Mouse (Mus musculus) ES-Bruce4 (cell line): ENCODE data around the gene Sox6. TPM values are rescaled to one million over a fixed set of nuclear protein-coding genes. Genes with fewer than 3 reads are reported as not detected.

Experiments
- H3K27ac ChIP-seq: 2 replicates; pipeline ENCODE4 v1.5.1; 2012; ENCODE audit warnings: low read length, inconsistent platforms; ENCODE audit not compliant: insufficient read depth
- H3K27me3 ChIP-seq: 2 replicates; pipeline ENCODE4 v1.6.1; 2012; ENCODE audit warnings: mild to moderate bottlenecking, low read length, inconsistent platforms; ENCODE audit not compliant: control insufficient read depth, poor library complexity, insufficient read depth, severe bottlenecking
- H3K36me3 ChIP-seq: 2 replicates; pipeline ENCODE4 v1.6.1; 2012; ENCODE audit warnings: inconsistent platforms, mild to moderate bottlenecking, low read length, moderate library complexity; ENCODE audit not compliant: control insufficient read depth, poor library complexity, insufficient read depth, severe bottlenecking
- H3K4me1 ChIP-seq: one replicate; pipeline ENCODE4 v1.8.1; 2011; ENCODE audit warnings: low read length; ENCODE audit not compliant: control insufficient read depth, insufficient read depth
- H3K4me3 ChIP-seq: 2 replicates; pipeline ENCODE4 v1.5.1; 2011; ENCODE audit warnings: low read depth, mild to moderate bottlenecking, low read length
- H3K9ac ChIP-seq: 2 replicates; pipeline ENCODE4 v1.6.1; 2012; ENCODE audit warnings: low read depth, mild to moderate bottlenecking, inconsistent platforms; ENCODE audit not compliant: poor library complexity, severe bottlenecking
- H3K9me3 ChIP-seq: replicated peaks from 2 replicates; pipeline ENCODE4 v1.6.1; 2012; ENCODE audit warnings: mild to moderate bottlenecking, low read length, inconsistent platforms; ENCODE audit not compliant: control insufficient read depth, poor library complexity, insufficient read depth, severe bottlenecking
- CTCF ChIP-seq: IDR thresholded peaks from one replicate; pipeline ENCODE4 v1.8.1; 2011; ENCODE audit warnings: low read depth, low read length
- EP300 ChIP-seq: IDR thresholded peaks from 2 replicates; pipeline ENCODE4 v1.6.1; 2011; ENCODE audit warnings: low read depth, low read length; ENCODE audit not compliant: insufficient read depth
- POLR2A ChIP-seq: IDR thresholded peaks from one replicate; pipeline ENCODE4 v1.8.1; 2011; ENCODE audit warnings: low read length; ENCODE audit not compliant: insufficient read depth
- polyA plus RNA-seq: library from polyadenylated mRNA; stranded (reverse); fragments of >200 nt; gene quantifications from 2 replicates; pipeline ENCODE4 v1.2.4, GENCODE M21; 2011; ENCODE audit warnings: low read depth; ENCODE audit not compliant: missing spikeins, insufficient read depth, insufficient read length

Gene Sox6
- polyA plus RNA-seq, 1 experiment = 0.88 TPM

GRCm38 (mm10) chr7:116032596-116033307 lies 5.8 kb downstream of the Sox6 start:
- Histone ChIP-seq H3K4me1 (no peaks in the 10 kb centered on the region), H3K36me3 (no peaks in the 10 kb centered on the region), H3K9me3 (no peaks in the 10 kb centered on the region), H3K27ac (no peak overlapping the region), H3K27me3 (peaks cover 43% of the 10 kb centered on the region), H3K9ac (0 out of 2 replicates have a peak overlapping the region, but pooled peaks have one; percentile 33), H3K4me3 (peak overlapping the region; percentile 43)
- no peak for TF ChIP-seq EP300
- TF ChIP-seq CTCF = peak; percentile 31

- Histone ChIP-seq H3K9me3 (no peaks in the 10 kb centered on the region), H3K27me3 (peaks cover 40% of the 10 kb centered on the region), H3K27ac (no peak overlapping the region), H3K4me3 (peak overlapping the region; percentile 42), H3K9ac (peak overlapping the region; percentile 33), H3K4me1 (no peaks in the 10 kb centered on the region), H3K36me3 (no peaks in the 10 kb centered on the region)
- no peak for TF ChIP-seq EP300
- no peak for TF ChIP-seq POLR2A
- TF ChIP-seq CTCF = no peak
Observed at GRCm38 (mm10) chr7:116031718-116032595, 6.6 kb downstream of the Sox6 start.

- Histone ChIP-seq H3K27ac (no peak overlapping the region), H3K9me3 (no peaks in the 10 kb centered on the region), H3K4me1 (no peaks in the 10 kb centered on the region), H3K27me3 (peaks cover 34% of the 10 kb centered on the region), H3K9ac (peak overlapping the region; percentile 33), H3K36me3 (no peaks in the 10 kb centered on the region), H3K4me3 (peak overlapping the region; percentile 42; the same call in 1 of the 2 replicates)
- TF ChIP-seq CTCF (no peak), POLR2A (no peak), EP300 (no peak)
Observed at GRCm38 (mm10) chr7:116031388-116031717, 7.2 kb downstream of the Sox6 start.

GRCm38 (mm10) chr7:116030597-116031387 lies 7.8 kb downstream of the Sox6 start:
- Histone ChIP-seq H3K36me3 (no peaks in the 10 kb centered on the region), H3K9me3 (no peaks in the 10 kb centered on the region), H3K4me3 (peak overlapping the region; percentile 30; the same call in 1 of the 2 replicates), H3K9ac (no peak overlapping the region), H3K27ac (no peak overlapping the region), H3K27me3 (peaks cover 34% of the 10 kb centered on the region), H3K4me1 (no peaks in the 10 kb centered on the region)
- TF ChIP-seq CTCF (no peak), POLR2A (no peak), EP300 (no peak)

GRCm38 (mm10) chr7:116029991-116030390 lies 8.6 kb downstream of the Sox6 start:
- Histone ChIP-seq H3K4me3 (no peak overlapping the region), H3K36me3 (no peaks in the 10 kb centered on the region), H3K27me3 (peaks cover 33% of the 10 kb centered on the region), H3K9me3 (no peaks in the 10 kb centered on the region), H3K9ac (no peak overlapping the region), H3K27ac (no peak overlapping the region), H3K4me1 (no peaks in the 10 kb centered on the region)
- TF ChIP-seq EP300 = no peak
